In genomic region chr2:153779394-153779981, GRCm38 (mm10) we compare ENCODE assay signal across 8 mouse cellular contexts. TPM values are rescaled to one million over a fixed set of nuclear protein-coding genes. Genes with fewer than 3 reads are reported as not detected.
DNase-seq lines count a peak whose midpoint lies in the region; ATAC-seq and TF ChIP-seq lines count a peak whose summit lies in the region.

Efcab8 (plus strand) TSS chr2:153779931.

- TF ChIP-seq CTCF in layer of hippocampus, adult 2 months (conservative IDR thresholded peaks at IDR 0.05): no peak

- 0 out of 2 replicates have a peak within 1 kb of the TSS, but pooled peaks have one; percentile 23 for H3K9ac ChIP-seq in limb, embryonic 12.5 days (replicated peaks)

- H3K9me3 ChIP-seq in forebrain, embryonic 10.5 days: no peaks in the 10 kb centered on the region
- no peaks in the 10 kb centered on the region for H3K9me3 ChIP-seq in limb, embryonic 12.5 days

- 58% methylated on average over 12 of the region's 12 CpGs for WGBS in forebrain, embryonic 10.5 days
- whole genome bisulfite sequencing in limb, embryonic 12.5 days: 48% methylated on average over 11 of the region's 12 CpGs

- no peak for ATAC-seq in limb, embryonic 12.5 days (ENCODE audit: insufficient number of reproducible peaks, insufficient read depth, low FRiP score, low TSS enrichment, low read depth)

- DNase-seq in layer of hippocampus, adult 2 months (ENCODE audit: low spot score in 2 of 2): no peak
- DNase-seq in layer of hippocampus, postnatal 10 days (ENCODE audit: low spot score in 2 of 2): no peak
- no peak for DNase-seq in forebrain, embryonic 10.5 days (ENCODE audit: extremely low spot score, low spot score)
- no peak for DNase-seq in frontal cortex, adult 2 months (ENCODE audit: extremely low spot score in 1 of 2, low spot score in 1 of 2)
- no peak for DNase-seq in cerebellum, adult 9-10 months
- DNase-seq in adrenal gland, adult 8-10 months: no peak

- no peak within 1 kb of the TSS for H3ac ChIP-seq in myocyte (ENCODE audit: control insufficient read depth, insufficient read length)

- H3K4me2 ChIP-seq in limb, embryonic 12.5 days: peak within 1 kb of the TSS; percentile 64
- peak within 1 kb of the TSS; percentile 24 for H3K4me2 ChIP-seq in myocyte (ENCODE audit: low read depth)

- H3K79me2 ChIP-seq in myocyte (ENCODE audit: control insufficient read depth, insufficient read depth): no peaks in the 10 kb centered on the region

- no peaks in the 10 kb centered on the region for H3K36me3 ChIP-seq in forebrain, embryonic 10.5 days (replicated peaks)
- no peaks in the 10 kb centered on the region; the same call in 1 of the 2 replicates for H3K36me3 ChIP-seq in limb, embryonic 12.5 days
- H3K36me3 ChIP-seq in myocyte (ENCODE audit: control insufficient read depth, insufficient read depth): no peaks in the 10 kb centered on the region

- TF ChIP-seq POLR2A in myocyte (IDR thresholded peaks at IDR 0.05; ENCODE audit: insufficient read length, low read depth): no peak

- H3K27ac ChIP-seq in layer of hippocampus, adult 2 months: no peak within 1 kb of the TSS
- peak within 1 kb of the TSS; percentile 65; the same call in 1 of the 2 replicates for H3K27ac ChIP-seq in forebrain, embryonic 10.5 days
- H3K27ac ChIP-seq in limb, embryonic 12.5 days: no peak within 1 kb of the TSS

- H3K27me3 ChIP-seq in forebrain, embryonic 10.5 days (ENCODE audit: poor library complexity, severe bottlenecking): peaks cover 6% of the 10 kb centered on the region
- no peaks in the 10 kb centered on the region for H3K27me3 ChIP-seq in limb, embryonic 12.5 days
- H3K27me3 ChIP-seq in myocyte (ENCODE audit: control insufficient read depth, insufficient read depth, insufficient read length): no peaks in the 10 kb centered on the region

- peak within 1 kb of the TSS; percentile 44 for H3K4me3 ChIP-seq in layer of hippocampus, adult 2 months
- peak within 1 kb of the TSS; percentile 49 for H3K4me3 ChIP-seq in forebrain, embryonic 10.5 days
- peak within 1 kb of the TSS; percentile 33 for H3K4me3 ChIP-seq in limb, embryonic 12.5 days (replicated peaks)
- H3K4me3 ChIP-seq in myocyte: no peak within 1 kb of the TSS

- peaks cover 11% of the 10 kb centered on the region for H3K4me1 ChIP-seq in forebrain, embryonic 10.5 days
- H3K4me1 ChIP-seq in limb, embryonic 12.5 days (replicated peaks): 0 out of 2 replicates have a peak, but pooled peaks cover 8% of the 10 kb centered on the region

TF ChIP-seq in myocyte, 11 proteins besides CTCF, POLR2A, EP300 and RAD21:
- TF ChIP-seq E2F4 (IDR thresholded peaks at IDR 0.05; ENCODE audit: insufficient read depth) (no peak), MYOD1 (IDR thresholded peaks at IDR 0.05; ENCODE audit: control insufficient read depth in 1 of 3, insufficient read length in 2 of 3, low read depth in 2 of 3) (no peak), MAX (IDR thresholded peaks at IDR 0.05; ENCODE audit: low read depth) (no peak), REST (IDR thresholded peaks at IDR 0.05; ENCODE audit: insufficient read depth, insufficient read length) (no peak), SRF (IDR thresholded peaks at IDR 0.05; ENCODE audit: control insufficient read depth, insufficient read length, low read depth) (no peak)

RNA-seq across cellular contexts. Expression of gene Efcab8, which starts in this region (rescaled TPM):
- under 1 TPM; 0.12 to 0.46 TPM for total RNA-seq in layer of hippocampus, adult 2 months (2021)
- under 1 TPM; 0.47 to 0.69 TPM for total RNA-seq in layer of hippocampus, postnatal 10 days (2021)
- polyA plus RNA-seq in forebrain, embryonic 10.5 days (2016; fragmentation: Nextera tagmentation; extraction: Ambion mirVana): not detected in 2 replicates
- polyA plus RNA-seq in limb, embryonic 12.5 days (2016; fragmentation: Nextera tagmentation; extraction: Ambion mirVana): 0.14 TPM in 1 of 2 replicates, not detected in the other
- polyA plus RNA-seq in myocyte (2012; fragmentation: generic; extraction: Trizol): 0.04 TPM
- polyA plus RNA-seq in frontal cortex, adult 2 months (2012; rRNA removed): 0.12 and 0.23 TPM in 2 replicates
- under 1 TPM; 0.12 to 0.80 (median 0.63) TPM for total RNA-seq in adrenal gland, adult 8-10 months (2022)
